Mouse (Mus musculus) heart, embryonic 10.5 days (tissue): ENCODE measurements around the gene Slc17a5. TPM values are rescaled to one million over a fixed set of nuclear protein-coding genes. Genes with fewer than 3 reads are reported as not detected.

Experiments used
- polyA plus RNA-seq: library from polyadenylated mRNA; unstranded; fragments of >200 nt; fragmentation: Nextera tagmentation; extraction: Ambion mirVana; gene quantifications from 2 replicates; pipeline ENCODE4 v1.2.1, GENCODE M21; 2016

Slc17a5 gene
- polyA plus RNA-seq, 1 experiment from 2014 or later: 7.0 TPM

Other genes starting within 250 kb of the Slc17a5 start
- gene Gsta2, start 232.3 kb downstream of the Slc17a5 start, polyA plus RNA-seq: not detected in 2 replicates
- gene Dppa5a, start 219.9 kb downstream of the Slc17a5 start, polyA plus RNA-seq: not detected in 2 replicates
- 0.97 and 1.2 TPM in 2 replicates for gene Ooep, start 209.3 kb downstream of the Slc17a5 start, polyA plus RNA-seq
- 0.24 and 0.25 TPM in 2 replicates for gene Ddx43, start 192.3 kb downstream of the Slc17a5 start, polyA plus RNA-seq
- gene Cgas, start 144.8 kb downstream of the Slc17a5 start, polyA plus RNA-seq: 0.36 and 0.72 TPM in 2 replicates
- 28.1 and 30.3 TPM in 2 replicates for gene Mto1, start 139.8 kb downstream of the Slc17a5 start, polyA plus RNA-seq
- gene Gm17324, start 139.3 kb downstream of the Slc17a5 start, polyA plus RNA-seq: 0.89 and 1.1 TPM in 2 replicates
- gene Eef1a1, start 98.9 kb downstream of the Slc17a5 start, polyA plus RNA-seq: 2,877 and 3,185 TPM in 2 replicates
- gene Cd109, start 27.5 kb upstream of the Slc17a5 start, polyA plus RNA-seq: 1.1 and 1.3 TPM in 2 replicates